Mouse (Mus musculus): Measurements from ENCODE around the gene Sun1.

GRCm38 (mm10) chr5:139257818-139258217 is 57.4 kb downstream of the Sun1 start:
- TF ChIP-seq CTCF (IDR thresholded peaks at IDR 0.05; ENCODE audit: control insufficient read depth, insufficient read depth, insufficient replicate concordance, low read depth, low read length) (no peak), POLR2A (IDR thresholded peaks at IDR 0.05; ENCODE audit: control insufficient read depth, low read depth, low read length) (no peak)
